Mouse (Mus musculus) liver, embryonic 16.5 days (tissue): Measurements from ENCODE around the gene Tmeff1. TPM values are rescaled to one million over a fixed set of nuclear protein-coding genes. Genes with fewer than 3 reads are reported as not detected.

ENCODE experiments used
- ATAC-seq: fragments of 200-750 bp; cut with Nextera tagmentation; 2 replicates; pipeline ENCODE4 v1.8.0; 2017; ENCODE audit warnings: low read depth, mild to moderate bottlenecking, moderate number of reproducible peaks, moderate library complexity
- H3K27ac ChIP-seq: fragments of 300-500 bp; sonication (generic); 2 replicates; pipeline ENCODE4 v1.5.1; 2014; ENCODE audit warnings: mild to moderate bottlenecking, low read length
- H3K27me3 ChIP-seq: fragments of 300-500 bp; sonication (generic); 2 replicates; pipeline ENCODE4 v1.6.1; 2014; ENCODE audit warnings: low read depth, low read length, mixed read lengths; ENCODE audit not compliant: control insufficient read depth, insufficient read depth
- H3K36me3 ChIP-seq: fragments of 300-500 bp; sonication (generic); 2 replicates; pipeline ENCODE4 v1.6.1; 2014; ENCODE audit warnings: mild to moderate bottlenecking; ENCODE audit not compliant: control insufficient read depth, insufficient read depth
- H3K4me1 ChIP-seq: fragments of 300-500 bp; sonication (generic); 2 replicates; pipeline ENCODE4 v1.6.1; 2014; ENCODE audit warnings: low read depth, low read length, mixed read lengths; ENCODE audit not compliant: control insufficient read depth
- H3K4me2 ChIP-seq: fragments of 300-500 bp; sonication (generic); 2 replicates; pipeline ENCODE4 v1.6.1; 2014; ENCODE audit warnings: low read depth, low read length, mixed read lengths
- H3K4me3 ChIP-seq: fragments of 300-500 bp; sonication (generic); 2 replicates; pipeline ENCODE4 v1.5.1; 2014; ENCODE audit warnings: low read depth, mild to moderate bottlenecking, low read length
- H3K9ac ChIP-seq: fragments of 300-500 bp; sonication (generic); 2 replicates; pipeline ENCODE4 v1.6.1; 2014; ENCODE audit warnings: low read depth, low read length
- H3K9me3 ChIP-seq: fragments of 300-500 bp; sonication (generic); replicated peaks from 2 replicates; pipeline ENCODE4 v1.6.1; 2016; ENCODE audit warnings: low read length; ENCODE audit not compliant: control insufficient read depth
- WGBS: fragments of 180-500 bp; shearing (Covaris S2); extraction: QIAGEN DNeasy Blood & Tissue Kit; methylation state at CpG from one replicate; pipeline ENCODE4 v1.1.7; 2014; ENCODE audit not compliant: insufficient replicate concordance; 5-methylcytosine and 5-hydroxymethylcytosine counted together
- polyA plus RNA-seq: library from polyadenylated mRNA; unstranded; fragments of >200 nt; fragmentation: Nextera tagmentation; extraction: Ambion mirVana; gene quantifications from 2 replicates; pipeline ENCODE4 v1.2.1, GENCODE M21; 2015

Gene Tmeff1
- polyA plus RNA-seq, 1 experiment from 2014 or later = 0.12 TPM

DNA sequence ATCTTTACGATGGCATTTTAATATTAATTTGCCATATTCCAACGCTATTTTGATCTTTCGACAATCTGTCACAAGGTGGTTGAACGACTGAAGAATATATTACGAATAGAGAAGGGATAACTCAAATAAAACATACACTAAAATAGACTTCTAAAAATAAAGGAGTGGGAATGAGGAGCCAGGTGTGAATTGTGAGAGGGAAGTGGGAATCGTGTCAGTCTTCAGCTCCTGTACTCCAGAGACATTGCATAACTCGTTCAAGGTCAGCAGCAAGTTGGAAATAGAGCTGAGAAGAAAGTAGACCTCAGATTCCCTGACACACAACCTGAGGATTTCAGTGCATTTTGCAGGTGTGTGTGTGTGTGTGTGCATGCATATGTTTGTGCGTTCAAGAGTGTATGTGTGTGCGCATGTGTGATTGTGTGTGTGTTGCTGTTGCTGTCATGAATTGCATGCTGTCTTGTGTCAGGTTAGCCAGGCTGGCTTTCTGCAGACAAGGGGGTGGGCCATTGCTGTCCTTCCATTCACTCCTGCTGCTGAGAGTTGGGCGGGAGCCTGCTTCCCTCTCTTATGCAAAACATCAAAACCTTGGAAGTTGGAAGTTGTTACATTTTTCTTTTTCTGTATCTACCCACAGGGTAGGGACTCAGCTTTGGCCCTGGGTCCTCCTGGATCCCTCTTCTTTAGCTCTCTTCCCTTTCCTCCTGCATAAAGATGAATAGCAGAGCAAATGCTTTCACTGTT, 65.8 kb downstream of the Tmeff1 start:
- Histone ChIP-seq H3K4me1 (no peaks in the 10 kb centered on the region), H3K27ac (no peak overlapping the region), H3K27me3 (no peaks in the 10 kb centered on the region), H3K9ac (no peak overlapping the region), H3K4me2 (no peak overlapping the region), H3K4me3 (no peak overlapping the region), H3K36me3 (no peaks in the 10 kb centered on the region), H3K9me3 (no peaks in the 10 kb centered on the region)
- WGBS = 69% methylated on average over 10 of the region's 10 CpGs
- no peak for ATAC-seq

DNA sequence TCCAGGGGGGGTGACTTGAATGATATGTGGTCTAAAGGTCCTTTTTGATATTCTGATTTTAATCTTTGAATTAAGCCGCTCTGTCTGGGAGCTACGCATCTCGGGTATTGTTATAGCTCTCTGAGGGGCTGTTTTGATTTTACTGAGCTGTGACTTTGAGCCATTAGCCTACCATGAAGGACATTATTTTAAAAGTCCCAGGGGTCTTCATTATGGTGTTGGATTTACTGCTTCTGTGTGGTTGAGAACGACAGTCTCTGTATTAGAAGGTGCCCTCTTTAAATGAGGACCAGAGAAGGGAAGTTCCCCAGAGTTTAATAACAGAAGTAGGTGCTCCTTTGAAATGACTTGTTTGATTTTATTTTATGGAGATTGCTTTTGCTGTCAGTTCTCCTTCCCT, 69.1 kb downstream of the Tmeff1 start:
- no peaks in the 10 kb centered on the region for H3K36me3 ChIP-seq
- WGBS = 72% methylated on average over 4 of the region's 4 CpGs
- H3K9me3 ChIP-seq = no peaks in the 10 kb centered on the region
- no peak for ATAC-seq
- H3K4me1 ChIP-seq = no peaks in the 10 kb centered on the region
- no peaks in the 10 kb centered on the region for H3K27me3 ChIP-seq
- H3K9ac ChIP-seq = no peak overlapping the region
- H3K4me2 ChIP-seq = no peak overlapping the region
- no peak overlapping the region for H3K27ac ChIP-seq
- H3K4me3 ChIP-seq = no peak overlapping the region

DNA sequence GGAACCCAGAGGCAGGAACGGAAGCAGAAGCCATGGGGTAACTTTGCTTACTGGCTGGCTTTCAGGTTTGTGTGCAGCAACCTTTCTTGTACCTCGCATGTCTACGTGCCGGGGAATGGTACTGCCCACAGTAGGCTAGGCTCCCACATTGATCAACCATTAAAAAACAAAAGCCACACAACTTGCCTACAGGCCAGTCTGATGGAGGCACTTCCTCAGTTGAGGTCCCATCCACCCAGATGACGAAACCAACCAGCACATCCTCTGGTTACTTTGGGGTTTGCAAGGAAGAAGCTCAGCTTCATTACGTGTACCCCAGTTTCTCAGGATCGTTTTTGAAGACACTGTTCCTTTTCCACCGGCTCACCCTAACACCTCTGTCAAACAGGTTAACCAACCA, 71.6 kb downstream of the Tmeff1 start:
- no peaks in the 10 kb centered on the region for H3K4me1 ChIP-seq
- H3K36me3 ChIP-seq = no peaks in the 10 kb centered on the region
- no peak overlapping the region for H3K4me2 ChIP-seq
- 70% methylated on average over 8 of the region's 8 CpGs for WGBS
- no peak overlapping the region for H3K4me3 ChIP-seq
- no peaks in the 10 kb centered on the region for H3K9me3 ChIP-seq
- no peaks in the 10 kb centered on the region for H3K27me3 ChIP-seq
- ATAC-seq = no peak
- H3K27ac ChIP-seq = no peak overlapping the region
- H3K9ac ChIP-seq = no peak overlapping the region

DNA sequence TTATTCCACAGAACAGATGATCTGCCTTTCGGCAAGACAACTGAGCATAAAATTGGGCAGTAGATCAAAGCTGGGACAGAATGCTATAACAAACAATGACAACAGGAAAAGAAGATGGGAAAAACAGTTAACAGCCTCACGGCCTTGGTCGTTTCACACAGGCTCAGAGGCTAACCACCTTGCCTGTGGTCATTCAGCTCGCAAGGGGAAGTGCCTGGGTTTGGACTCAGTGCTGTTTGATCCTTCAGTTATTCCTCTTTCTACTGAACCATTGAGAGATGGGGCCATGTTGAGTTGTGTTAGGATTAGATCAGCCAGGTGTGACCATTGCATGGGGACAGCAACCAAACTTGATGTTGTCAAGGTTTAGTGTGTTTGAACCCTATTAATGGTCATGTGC, 75.2 kb downstream of the Tmeff1 start:
- H3K4me2 ChIP-seq = no peak overlapping the region
- H3K36me3 ChIP-seq = no peaks in the 10 kb centered on the region
- H3K9me3 ChIP-seq = no peaks in the 10 kb centered on the region
- no peak overlapping the region for H3K27ac ChIP-seq
- no peak overlapping the region for H3K9ac ChIP-seq
- ATAC-seq = no peak
- 47% methylated on average over 4 of the region's 4 CpGs for WGBS
- no peak overlapping the region for H3K4me3 ChIP-seq
- H3K27me3 ChIP-seq = no peaks in the 10 kb centered on the region
- no peaks in the 10 kb centered on the region for H3K4me1 ChIP-seq

DNA sequence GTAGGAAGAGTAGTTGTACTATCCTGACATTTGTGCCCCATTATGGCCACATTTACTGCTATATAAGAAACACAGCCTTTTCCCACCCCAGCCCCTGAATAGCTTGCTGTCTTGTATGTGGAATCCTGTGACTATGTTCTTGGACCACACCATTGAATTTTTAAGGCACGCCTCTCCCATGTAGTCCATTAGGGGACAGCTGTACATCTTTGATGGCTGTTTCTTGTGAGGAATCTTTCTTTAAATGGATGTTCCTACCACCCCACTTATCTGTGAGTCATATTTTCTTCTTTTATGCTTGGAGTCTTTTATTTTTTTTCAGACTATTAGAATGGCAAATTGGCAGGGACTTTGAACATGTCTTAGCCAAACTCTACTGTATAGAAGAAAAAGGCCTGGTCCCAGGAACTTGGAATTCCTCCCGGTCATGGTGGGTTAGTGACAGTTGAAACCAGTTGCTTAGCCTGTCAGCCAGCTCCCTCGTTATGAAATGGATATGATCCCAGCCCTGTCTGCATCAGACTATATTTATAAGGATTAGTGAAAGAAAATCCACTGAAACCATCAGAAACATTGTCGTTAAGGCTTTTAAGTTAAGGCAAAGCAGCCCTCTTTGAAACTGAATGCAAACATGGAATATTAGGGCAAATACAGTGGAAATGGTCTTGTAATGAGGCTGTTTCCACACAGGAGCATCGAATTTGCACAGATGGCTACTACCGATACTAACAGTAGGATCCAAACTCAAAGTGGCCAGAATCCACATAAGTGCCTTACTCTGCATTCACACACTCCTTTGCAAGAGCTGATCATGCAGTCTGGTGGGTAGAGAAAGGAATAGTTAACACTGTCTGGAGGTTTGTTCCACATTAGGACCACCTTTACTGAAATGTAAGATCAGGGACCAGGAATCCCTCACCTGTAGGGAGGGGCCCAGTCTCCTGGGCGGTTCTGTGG, 75.9 kb downstream of the Tmeff1 start:
- 68% methylated on average over 7 of the region's 7 CpGs for WGBS
- H3K9ac ChIP-seq = no peak overlapping the region
- H3K27ac ChIP-seq = no peak overlapping the region

DNA sequence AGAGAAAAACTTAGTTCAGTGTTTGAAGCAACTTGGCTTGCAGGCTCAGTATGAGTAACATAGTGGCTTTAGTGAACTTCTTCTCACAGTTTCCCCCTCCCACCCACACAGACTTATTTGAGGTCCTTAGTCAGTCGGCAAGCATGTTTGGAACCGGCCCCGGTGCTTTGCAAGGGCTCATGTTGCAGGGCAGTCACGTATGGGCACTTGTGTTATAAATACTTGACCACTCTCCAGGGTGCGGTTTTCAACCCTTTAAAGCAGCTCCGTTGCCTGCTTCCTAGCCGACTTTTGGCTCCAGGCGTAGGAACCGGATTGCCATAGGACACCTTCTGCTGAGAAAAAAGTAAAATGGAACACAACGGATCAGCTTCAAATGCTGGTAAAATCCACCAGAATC, 78.3 kb downstream of the Tmeff1 start, which contains the start of gene Cavin4:
Gene Cavin4 (plus strand): TSS at position 244 of the 400 bp plus-strand sequence.
- H3K36me3 ChIP-seq = no peaks in the 10 kb centered on the region
- 76% methylated on average over 10 of the region's 10 CpGs for WGBS
- no peaks in the 10 kb centered on the region for H3K4me1 ChIP-seq
- H3K4me3 ChIP-seq = no peak within 1 kb of the TSS
- ATAC-seq = no peak
- H3K27ac ChIP-seq = no peak within 1 kb of the TSS
- no peaks in the 10 kb centered on the region for H3K9me3 ChIP-seq
- no peak within 1 kb of the TSS for H3K4me2 ChIP-seq
- no peak within 1 kb of the TSS for H3K9ac ChIP-seq
- H3K27me3 ChIP-seq = no peaks in the 10 kb centered on the region

More for the DNA sequence above, 75.9 kb downstream of the Tmeff1 start:
- no peak for ATAC-seq
- Histone ChIP-seq H3K4me2 (no peak overlapping the region), H3K4me1 (no peaks in the 10 kb centered on the region), H3K27me3 (no peaks in the 10 kb centered on the region), H3K4me3 (no peak overlapping the region), H3K36me3 (no peaks in the 10 kb centered on the region), H3K9me3 (no peaks in the 10 kb centered on the region)

DNA sequence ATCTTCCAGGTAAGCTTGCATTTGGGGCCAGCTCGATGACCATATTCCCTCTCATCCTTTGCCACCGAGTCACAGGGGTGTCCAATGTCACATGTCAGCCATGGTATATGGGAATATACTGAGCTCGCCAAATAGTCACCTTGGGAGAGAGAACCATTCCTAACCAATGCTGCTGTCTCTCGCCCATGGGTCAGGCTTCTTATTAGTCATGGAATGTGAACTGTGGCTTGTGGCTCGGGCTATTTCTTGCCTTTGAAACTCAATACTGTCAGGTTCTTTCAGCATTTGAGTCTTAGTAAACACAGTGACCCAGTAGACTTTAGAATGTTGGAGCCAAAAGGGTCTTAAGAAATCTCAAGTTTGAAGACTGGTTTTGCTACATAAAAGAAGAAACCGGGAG, 79.0 kb downstream of the Tmeff1 start:
- WGBS = 75% methylated on average over 6 of the region's 6 CpGs
- Histone ChIP-seq H3K27me3 (no peaks in the 10 kb centered on the region), H3K4me2 (no peak overlapping the region)

DNA sequence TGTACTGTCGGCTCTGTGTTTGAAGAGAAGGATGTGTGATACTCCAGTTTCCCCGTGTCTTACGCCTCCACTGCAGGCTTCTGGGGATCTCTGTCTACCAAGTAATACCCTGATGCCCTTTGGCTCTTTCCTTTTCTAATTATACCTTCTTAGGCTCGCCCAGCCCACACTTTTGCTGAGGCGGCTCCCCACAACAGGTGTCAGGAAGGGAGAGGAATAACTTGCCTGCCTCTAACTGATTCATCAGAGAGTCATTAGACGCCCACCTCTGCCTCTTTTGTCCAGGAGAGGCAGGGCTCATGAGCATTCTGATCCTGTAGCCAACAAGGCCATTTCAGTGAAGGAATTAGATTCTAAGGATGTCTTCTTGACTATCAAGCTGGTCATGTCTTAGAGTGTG, 82.3 kb downstream of the Tmeff1 start:
- ATAC-seq = no peak
- Histone ChIP-seq H3K4me2 (no peak overlapping the region), H3K4me3 (no peak overlapping the region), H3K36me3 (no peaks in the 10 kb centered on the region), H3K4me1 (no peaks in the 10 kb centered on the region), H3K9me3 (no peaks in the 10 kb centered on the region), H3K27ac (no peak overlapping the region), H3K27me3 (no peaks in the 10 kb centered on the region), H3K9ac (no peak overlapping the region)
- 64% methylated on average over 6 of the region's 6 CpGs for WGBS

More for the DNA sequence above, 79.0 kb downstream of the Tmeff1 start:
- no peak for ATAC-seq
- Histone ChIP-seq H3K4me1 (no peaks in the 10 kb centered on the region), H3K9ac (no peak overlapping the region), H3K36me3 (no peaks in the 10 kb centered on the region), H3K27ac (no peak overlapping the region), H3K9me3 (no peaks in the 10 kb centered on the region), H3K4me3 (no peak overlapping the region)

DNA sequence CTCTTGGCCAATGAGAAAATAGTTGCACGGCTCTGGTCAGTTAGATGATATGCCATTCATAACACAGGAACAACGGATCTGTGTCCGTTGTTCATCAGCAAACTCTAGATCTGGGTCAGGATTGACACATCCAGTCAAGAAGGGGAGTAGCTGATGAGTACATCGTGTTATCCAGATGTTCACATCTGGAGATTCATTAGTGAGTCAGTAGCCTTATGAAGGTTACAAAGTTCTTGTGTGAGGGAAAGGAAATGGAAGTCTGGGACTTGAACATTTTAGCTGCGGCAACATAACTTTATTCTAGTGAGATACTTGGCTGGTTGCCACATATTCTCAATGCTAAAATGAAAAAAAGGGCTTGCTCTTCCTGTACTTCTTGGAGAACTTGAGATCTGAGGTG, 87.9 kb downstream of the Tmeff1 start:
- Histone ChIP-seq H3K9ac (no peak overlapping the region), H3K27ac (no peak overlapping the region), H3K4me3 (no peak overlapping the region), H3K27me3 (no peaks in the 10 kb centered on the region), H3K4me2 (no peak overlapping the region), H3K4me1 (no peaks in the 10 kb centered on the region), H3K9me3 (no peaks in the 10 kb centered on the region), H3K36me3 (no peaks in the 10 kb centered on the region)
- no peak for ATAC-seq
- WGBS = 70% methylated on average over 5 of the region's 5 CpGs
